Mouse (Mus musculus) thymus, adult 2 months (tissue): ENCODE measurements around the gene Ufc1. TPM values are rescaled to one million over a fixed set of nuclear protein-coding genes. Genes with fewer than 3 reads are reported as not detected.

Source experiments
- DNase-seq: peaks from one replicate; pipeline ENCODE4 v3.0.0; 2021
- H3K27ac ChIP-seq: fragments of 200-500 bp; 2 replicates; pipeline ENCODE4 v1.5.1; 2012; ENCODE audit warnings: low read length, control low read depth; ENCODE audit not compliant: control insufficient read depth, insufficient read depth
- H3K27me3 ChIP-seq: fragments of 200-500 bp; 2 replicates; pipeline ENCODE4 v1.6.1; 2012; ENCODE audit warnings: mild to moderate bottlenecking, low read length, moderate library complexity, mixed read lengths; ENCODE audit not compliant: control insufficient read depth, insufficient read depth
- H3K36me3 ChIP-seq: fragments of 200-500 bp; 2 replicates; pipeline ENCODE4 v1.6.1; 2012; ENCODE audit warnings: mild to moderate bottlenecking, low read length, moderate library complexity; ENCODE audit not compliant: control insufficient read depth, insufficient read depth
- H3K4me1 ChIP-seq: fragments of 200-500 bp; replicated peaks from 2 replicates; pipeline ENCODE4 v1.6.1; 2012; ENCODE audit warnings: low read length; ENCODE audit not compliant: control insufficient read depth, insufficient read depth
- H3K4me3 ChIP-seq: fragments of 200-500 bp; 2 replicates; pipeline ENCODE4 v1.5.1; 2012; ENCODE audit warnings: mild to moderate bottlenecking, low read length, control low read depth, moderate library complexity; ENCODE audit not compliant: control insufficient read depth, insufficient read depth
- CTCF ChIP-seq: fragments of 200-500 bp; IDR thresholded peaks from 2 replicates; pipeline ENCODE4 v1.5.1; 2012; ENCODE audit warnings: mild to moderate bottlenecking, control low read depth, low read length, moderate library complexity, borderline replicate concordance; ENCODE audit not compliant: control insufficient read depth, poor library complexity, insufficient read depth; ENCODE audit errors: extremely low read depth
- POLR2A ChIP-seq: fragments of 200-500 bp; IDR thresholded peaks from 2 replicates; pipeline ENCODE4 v1.6.1; 2012; ENCODE audit warnings: mild to moderate bottlenecking, low read length, control low read depth, moderate library complexity; ENCODE audit not compliant: control insufficient read depth, poor library complexity, insufficient read depth; ENCODE audit errors: extremely low read depth
- WGBS: fragments of 180-500 bp; shearing (Covaris S2); methylation state at CpG from one replicate; pipeline ENCODE4 v1.1.7; 2018; 5-methylcytosine and 5-hydroxymethylcytosine counted together
- polyA plus RNA-seq: library from polyadenylated mRNA; depleted of rRNA; stranded (reverse); fragments of >200 nt; gene quantifications from 2 replicates; pipeline ENCODE4 v1.2.3, GENCODE M21; 2012; rRNA removed

The Ufc1 gene
- polyA plus RNA-seq, 1 experiment = 18.5 TPM

DNA sequence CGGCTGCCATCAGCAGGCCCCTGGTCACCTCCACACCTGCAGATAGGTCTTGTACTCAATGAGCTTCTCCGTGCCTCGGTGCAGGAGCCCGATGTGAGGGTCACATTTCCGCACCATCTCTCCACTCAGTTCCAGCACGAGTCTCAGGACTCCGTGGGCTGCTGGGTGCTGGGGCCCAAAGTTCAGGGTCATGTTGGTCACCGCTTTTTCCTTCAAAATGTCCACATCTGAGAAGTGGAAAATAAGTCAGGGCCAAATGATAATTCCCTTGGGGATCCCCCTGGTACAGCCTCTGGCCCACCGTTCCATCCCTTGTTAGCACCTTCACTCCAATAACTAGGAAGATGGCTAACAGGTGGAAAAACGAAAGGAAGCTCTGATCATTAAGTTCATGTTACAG lies 53.9 kb downstream of the Ufc1 start:
- 97% methylated on average over 10 of the region's 10 CpGs for WGBS
- no peak for DNase-seq
- H3K27me3 ChIP-seq = no peaks in the 10 kb centered on the region
- H3K27ac ChIP-seq = no peak overlapping the region
- H3K4me1 ChIP-seq = no peaks in the 10 kb centered on the region
- TF ChIP-seq CTCF (no peak), POLR2A (no peak)
- H3K4me3 ChIP-seq = no peak overlapping the region
- peaks cover 68% of the 10 kb centered on the region for H3K36me3 ChIP-seq

DNA sequence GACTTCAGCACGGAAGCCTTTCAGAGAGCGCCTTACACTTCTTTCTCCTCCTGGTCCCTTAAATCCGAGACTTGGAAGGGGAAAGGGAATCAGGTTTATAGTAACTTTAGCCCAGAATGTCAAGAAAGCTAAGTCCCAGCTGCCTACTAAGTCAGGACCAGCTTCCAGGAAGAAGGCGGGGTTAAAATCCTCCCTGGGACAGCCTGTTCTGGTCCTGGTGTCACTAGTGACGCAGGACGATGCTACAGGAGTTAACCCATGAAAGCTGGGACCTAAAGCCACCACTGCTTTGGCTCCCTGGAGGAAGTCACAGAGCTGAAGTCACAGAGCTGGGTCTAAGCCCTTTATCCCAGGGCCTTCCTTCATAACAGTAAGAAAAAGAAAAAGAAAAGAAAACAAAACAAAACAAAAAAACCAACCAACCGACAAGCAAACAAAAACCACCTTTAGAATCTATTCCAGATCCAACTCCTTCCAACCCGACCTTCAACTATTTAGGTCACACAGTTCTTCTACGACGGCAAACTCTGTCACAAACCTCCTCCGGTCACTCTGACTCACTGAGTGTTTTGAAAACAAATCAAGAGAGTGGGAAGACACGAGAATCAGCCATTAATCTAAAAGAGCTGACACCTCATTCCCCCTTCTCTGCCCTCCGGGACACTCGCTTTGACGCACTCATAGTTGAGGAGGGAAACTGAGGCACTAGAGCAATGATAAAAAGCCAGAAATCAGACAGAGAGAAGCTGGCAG lies 54.7 kb downstream of the Ufc1 start:
- H3K27me3 ChIP-seq = no peaks in the 10 kb centered on the region
- H3K4me1 ChIP-seq = no peaks in the 10 kb centered on the region
- no peak overlapping the region for H3K27ac ChIP-seq
- no peak overlapping the region for H3K4me3 ChIP-seq
- H3K36me3 ChIP-seq = peaks cover 74% of the 10 kb centered on the region
- 95% methylated on average over 15 of the region's 15 CpGs for whole genome bisulfite sequencing
- DNase-seq = no peak
- TF ChIP-seq CTCF = no peak
- no peak for TF ChIP-seq POLR2A

Other genes with a start within 250 kb of the Ufc1 start
- gene Fcgr3, start 230.1 kb downstream of the Ufc1 start, polyA plus RNA-seq = 16.6 and 20.7 TPM in 2 replicates
- 2.7 and 2.8 TPM in 2 replicates for gene Cfap126, start 181.1 kb downstream of the Ufc1 start, polyA plus RNA-seq
- gene Sdhc, start 144.4 kb downstream of the Ufc1 start, polyA plus RNA-seq = 191 and 231 TPM in 2 replicates
- gene Mpz, start 144.3 kb downstream of the Ufc1 start, polyA plus RNA-seq = 1.1 and 7.4 TPM in 2 replicates
- gene Pcp4l1, start 98.8 kb downstream of the Ufc1 start, polyA plus RNA-seq = 4.7 and 7.3 TPM in 2 replicates
- gene Nr1i3, start 81.1 kb downstream of the Ufc1 start, polyA plus RNA-seq = 0.08 and 0.43 TPM in 2 replicates
- 34.7 and 34.9 TPM in 2 replicates for gene Tomm40l, start 72.5 kb downstream of the Ufc1 start, polyA plus RNA-seq
- 1.8 and 49.4 TPM in 2 replicates for gene Apoa2, start 70.0 kb downstream of the Ufc1 start, polyA plus RNA-seq
- gene Fcer1g, start 60.7 kb downstream of the Ufc1 start, polyA plus RNA-seq = 127 and 138 TPM in 2 replicates
- gene Adamts4, start 44.6 kb downstream of the Ufc1 start, polyA plus RNA-seq = 0.73 and 0.90 TPM in 2 replicates
- 131 and 154 TPM in 2 replicates for gene Ndufs2, start 43.6 kb downstream of the Ufc1 start, polyA plus RNA-seq
- 97.0 and 98.9 TPM in 2 replicates for gene B4galt3, start 24.7 kb downstream of the Ufc1 start, polyA plus RNA-seq
- gene Ppox, start 13.8 kb downstream of the Ufc1 start, polyA plus RNA-seq = 71.5 and 78.5 TPM in 2 replicates
- 77.0 and 79.1 TPM in 2 replicates for gene Usp21, start 7.0 kb downstream of the Ufc1 start, polyA plus RNA-seq
- 60.8 and 61.5 TPM in 2 replicates for gene Dedd, start 34.1 kb upstream of the Ufc1 start, polyA plus RNA-seq
- 48.8 and 52.2 TPM in 2 replicates for gene Nit1, start 50.6 kb upstream of the Ufc1 start, polyA plus RNA-seq
- 15.8 and 16.6 TPM in 2 replicates for gene Pfdn2, start 50.6 kb upstream of the Ufc1 start, polyA plus RNA-seq
- gene Klhdc9, start 65.8 kb upstream of the Ufc1 start, polyA plus RNA-seq = 0.39 and 0.69 TPM in 2 replicates
- 2.7 and 3.5 TPM in 2 replicates for gene Nectin4, start 75.1 kb upstream of the Ufc1 start, polyA plus RNA-seq
- gene Arhgap30, start 93.9 kb upstream of the Ufc1 start, polyA plus RNA-seq = 128 and 141 TPM in 2 replicates
- 177 and 184 TPM in 2 replicates for gene Usf1, start 116.3 kb upstream of the Ufc1 start, polyA plus RNA-seq
- 5.3 and 6.1 TPM in 2 replicates for gene Tstd1, start 123.8 kb upstream of the Ufc1 start, polyA plus RNA-seq
- gene F11r, start 142.5 kb upstream of the Ufc1 start, polyA plus RNA-seq = 17.7 and 18.6 TPM in 2 replicates
- gene Alyref2, start 208.5 kb upstream of the Ufc1 start, polyA plus RNA-seq = 5.8 and 6.6 TPM in 2 replicates
- gene Itln1, start 240.3 kb upstream of the Ufc1 start, polyA plus RNA-seq = 1.9 and 2.5 TPM in 2 replicates